Mouse (Mus musculus): ENCODE results near the gene Catsperg2. TPM values are rescaled to one million over a fixed set of nuclear protein-coding genes. Genes with fewer than 3 reads are reported as not detected.
"Not testable (repeated sequence)": the region's sequence is repeated elsewhere in the genome, so short reads cannot be mapped to it uniquely, and the experiment has no call there.

Gene Catsperg2
- 0.22 and 0.37 TPM in 2 replicates for polyA plus RNA-seq (2015; fragmentation: Nextera tagmentation; extraction: Ambion mirVana)

DNA sequence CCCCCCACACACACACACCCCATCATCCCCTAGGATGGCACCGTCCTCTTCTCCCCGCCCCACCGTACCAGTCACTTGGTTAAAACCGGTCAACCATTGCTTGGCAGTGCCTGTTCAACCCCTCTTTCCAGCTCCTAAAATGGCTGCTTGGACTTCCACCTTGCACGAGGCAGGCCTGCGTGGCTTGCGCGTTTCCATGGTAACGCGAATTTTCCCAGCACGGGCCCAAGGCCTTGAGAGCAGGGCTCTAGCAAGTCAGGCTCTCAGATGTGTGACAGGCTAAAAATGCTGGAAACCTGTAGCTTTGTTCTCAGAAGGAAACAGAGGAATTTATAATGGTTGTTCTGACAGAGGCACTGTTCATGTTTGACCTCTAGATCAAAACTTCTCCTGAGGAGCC lies at the start of gene Catsperg2:
TSS of gene Catsperg2 (minus strand) at position 173 of the 400 bp plus-strand sequence.
- not testable (repeated sequence) for ATAC-seq (ENCODE audit: low read depth); H3K4me3 ChIP-seq; H3K27me3 ChIP-seq; H3K9me3 ChIP-seq; H3K27ac ChIP-seq (replicated peaks); H3K4me1 ChIP-seq (replicated peaks); H3K9ac ChIP-seq; H3K36me3 ChIP-seq
- H3K4me2 ChIP-seq = 0 out of 2 replicates have a peak within 1 kb of the TSS, but pooled peaks have one; percentile 11
- WGBS = 62% methylated on average over 11 of the region's 11 CpGs

DNA sequence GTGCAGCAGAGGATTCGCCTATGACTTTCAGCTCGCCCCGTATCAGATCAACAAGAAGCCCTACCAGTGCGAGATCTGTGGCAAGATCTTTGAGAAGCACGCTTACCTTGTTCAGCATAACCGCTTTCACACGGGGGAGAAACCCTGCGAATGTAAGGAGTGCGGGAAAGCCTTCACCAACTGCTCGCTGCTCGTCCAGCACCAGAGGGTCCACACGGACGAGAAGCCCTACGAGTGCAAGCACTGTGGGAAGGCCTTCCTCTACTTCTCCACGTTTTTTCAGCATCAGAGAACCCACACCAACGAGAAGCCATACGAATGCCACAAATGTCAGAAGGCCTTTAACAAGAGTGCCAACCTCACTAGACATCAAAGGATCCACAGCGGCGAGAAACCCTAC lies 49.7 kb upstream of the Catsperg2 start:
- WGBS = 93% methylated on average over 19 of the region's 19 CpGs
- peaks cover 80% of the 10 kb centered on the region for H3K36me3 ChIP-seq
- H3K9ac ChIP-seq = no peak overlapping the region
- no peak overlapping the region for H3K4me2 ChIP-seq
- no peaks in the 10 kb centered on the region for H3K4me1 ChIP-seq (replicated peaks)
- H3K27me3 ChIP-seq = no peaks in the 10 kb centered on the region
- H3K9me3 ChIP-seq = no peaks in the 10 kb centered on the region
- no peak for ATAC-seq (ENCODE audit: low read depth)
- H3K27ac ChIP-seq (replicated peaks) = no peak overlapping the region
- H3K4me3 ChIP-seq = no peak overlapping the region

DNA sequence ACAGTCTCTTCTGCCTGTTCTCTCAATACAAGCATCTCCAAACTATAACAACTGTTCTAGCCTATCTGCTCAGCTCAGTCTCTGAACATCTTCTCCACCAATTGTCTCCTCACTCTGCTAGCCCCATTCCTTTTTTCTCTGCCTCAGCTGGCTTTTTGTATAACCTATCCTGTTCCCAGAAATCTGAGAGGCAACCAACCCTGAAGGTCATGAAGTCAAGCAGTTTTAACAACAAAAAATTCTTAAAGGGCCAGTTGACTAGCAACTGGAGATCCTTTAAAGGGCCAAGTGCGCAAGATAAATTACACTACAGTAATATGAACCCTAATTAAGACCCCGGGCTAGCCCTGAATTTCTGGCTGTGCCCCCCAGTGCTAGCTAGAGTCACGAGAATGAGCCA lies 47.5 kb upstream of the Catsperg2 start:
- 88% methylated on average over 3 of the region's 3 CpGs for WGBS
- H3K4me1 ChIP-seq (replicated peaks) = peaks cover 17% of the 10 kb centered on the region
- H3K4me2 ChIP-seq = no peak overlapping the region
- no peak for ATAC-seq (ENCODE audit: low read depth)
- no peaks in the 10 kb centered on the region for H3K9me3 ChIP-seq
- H3K27ac ChIP-seq (replicated peaks) = no peak overlapping the region
- peaks cover 72% of the 10 kb centered on the region for H3K36me3 ChIP-seq
- H3K9ac ChIP-seq = no peak overlapping the region
- no peak overlapping the region for H3K4me3 ChIP-seq
- no peaks in the 10 kb centered on the region for H3K27me3 ChIP-seq

DNA sequence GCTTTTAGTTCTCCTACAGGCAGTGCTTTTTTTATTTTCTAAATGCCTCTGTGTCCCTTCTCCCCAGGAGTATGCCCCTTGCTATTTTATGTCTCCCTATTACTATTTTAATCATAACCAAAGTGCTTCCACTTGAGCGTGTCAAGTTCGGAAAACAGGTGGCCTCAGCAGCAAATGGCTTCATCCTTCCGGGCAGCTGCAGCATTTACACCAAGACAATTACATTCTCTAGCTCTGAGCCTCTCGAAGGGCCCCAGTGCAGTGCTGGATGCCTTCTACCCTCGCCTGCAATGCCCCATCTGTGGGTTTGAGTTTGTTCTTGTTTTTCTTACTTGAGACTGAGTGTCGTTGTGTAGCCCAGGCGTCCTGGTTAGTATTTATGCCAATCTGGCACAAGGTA lies 46.7 kb upstream of the Catsperg2 start:
- Histone ChIP-seq H3K4me1 (replicated peaks) (peaks cover 22% of the 10 kb centered on the region), H3K27me3 (no peaks in the 10 kb centered on the region), H3K27ac (replicated peaks) (no peak overlapping the region), H3K9me3 (no peaks in the 10 kb centered on the region), H3K36me3 (peaks cover 65% of the 10 kb centered on the region), H3K9ac (no peak overlapping the region), H3K4me3 (no peak overlapping the region), H3K4me2 (no peak overlapping the region)
- 88% methylated on average over 7 of the region's 7 CpGs for WGBS
- no peak for ATAC-seq (ENCODE audit: low read depth)

DNA sequence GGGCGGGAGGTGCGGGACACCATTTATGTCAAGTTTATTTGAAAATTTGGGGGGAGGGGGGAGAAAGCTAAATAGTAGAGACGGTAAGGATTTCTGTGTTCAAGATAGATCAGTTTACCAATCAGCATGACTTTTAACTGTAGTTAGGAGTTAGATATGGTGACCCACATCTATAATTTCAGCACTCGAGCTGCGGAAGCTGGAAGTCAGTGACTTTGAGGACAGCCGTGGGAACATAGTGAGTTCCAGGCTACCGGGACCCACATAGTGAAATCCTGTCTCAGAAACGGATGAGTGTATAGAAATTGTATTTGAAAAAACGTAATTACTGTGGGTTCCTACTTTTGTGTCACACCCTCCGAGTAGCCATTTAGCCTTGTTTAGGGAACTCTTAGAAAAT lies 42.1 kb upstream of the Catsperg2 start:
- 7% methylated on average over 10 of the region's 10 CpGs for whole genome bisulfite sequencing
- Histone ChIP-seq H3K9me3 (no peaks in the 10 kb centered on the region), H3K27me3 (no peaks in the 10 kb centered on the region), H3K36me3 (peaks cover 21% of the 10 kb centered on the region), H3K27ac (replicated peaks) (peak overlapping the region; percentile 82), H3K9ac (peak overlapping the region; percentile 83), H3K4me1 (replicated peaks) (peaks cover 38% of the 10 kb centered on the region), H3K4me3 (peak overlapping the region; percentile 76), H3K4me2 (peak overlapping the region; percentile 77)
- no peak for ATAC-seq (ENCODE audit: low read depth)

DNA sequence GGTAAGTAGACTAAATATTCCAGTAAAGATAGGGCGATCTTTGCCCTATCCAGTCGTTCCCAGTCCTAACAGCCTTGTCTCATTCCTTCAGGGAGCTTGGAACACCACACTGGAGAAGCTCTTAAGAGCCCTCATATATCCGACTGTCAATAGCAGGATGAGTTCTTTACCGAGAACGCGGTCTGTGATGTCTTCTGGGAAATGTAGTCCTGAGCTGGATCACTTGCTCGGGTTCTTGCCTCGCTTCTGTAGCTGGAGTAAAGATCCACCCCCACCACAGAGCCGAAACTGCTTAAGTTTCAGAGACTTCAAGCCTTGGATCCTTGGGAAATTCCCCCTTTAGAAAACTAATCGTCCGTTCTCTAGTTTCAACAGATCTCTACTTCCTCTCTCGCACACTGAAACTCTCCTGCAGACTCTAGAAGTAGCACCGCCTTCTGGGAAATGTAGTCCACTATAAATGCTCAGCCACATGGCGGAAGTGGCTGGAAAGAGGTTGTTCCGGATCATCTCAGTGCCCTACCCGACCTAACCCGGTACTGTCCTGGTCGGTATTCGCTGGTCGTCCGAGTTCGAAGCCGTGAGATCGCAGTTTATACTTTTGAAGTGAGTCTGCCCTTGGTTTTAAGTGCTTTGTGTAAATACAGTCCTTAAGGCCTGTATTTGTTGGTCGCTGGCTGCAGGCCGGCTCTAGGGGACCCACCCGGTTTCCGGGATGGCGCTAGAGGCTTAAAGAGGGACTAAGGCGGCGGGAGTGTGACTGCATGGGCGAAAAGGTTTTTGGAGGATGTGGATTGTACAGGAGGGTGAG lies 41.5 kb upstream of the Catsperg2 start, which contains the start of gene Zfp84:
TSS of gene Zfp84 (plus strand) at position 463 of the 811 bp plus-strand sequence.
- WGBS = under 1% methylated on average over 32 of the region's 32 CpGs

DNA sequence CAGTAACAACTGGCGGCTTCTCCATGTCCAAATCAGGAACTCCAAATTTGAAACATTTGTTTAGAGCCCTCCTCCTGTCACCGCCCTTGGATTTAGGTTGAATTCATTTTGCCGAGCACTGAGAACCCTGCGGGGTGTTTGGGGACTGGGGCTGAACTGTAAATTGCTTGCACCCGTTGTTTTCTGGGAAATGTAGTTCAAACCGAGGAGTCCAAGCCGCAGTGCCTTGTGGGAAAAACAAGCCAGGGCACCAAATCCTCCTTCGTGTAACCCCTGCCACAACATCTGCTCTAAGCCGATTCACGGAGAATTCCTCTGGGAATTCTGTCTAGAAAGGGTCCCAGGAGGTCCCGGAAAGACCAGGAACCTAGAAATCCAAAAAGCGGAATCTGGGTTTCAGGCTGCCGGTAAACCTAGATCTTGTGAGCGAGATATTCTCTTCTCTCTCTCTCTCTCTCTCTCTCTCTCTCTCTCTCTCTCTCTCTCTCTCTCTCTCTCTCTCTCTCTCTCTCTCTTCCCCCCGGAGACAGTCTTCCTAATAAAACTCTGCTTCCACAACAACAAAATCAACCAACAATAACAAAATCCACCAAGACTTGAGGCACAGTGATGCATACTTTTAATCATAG lies 40.3 kb upstream of the Catsperg2 start:
- peaks cover 4% of the 10 kb centered on the region for H3K36me3 ChIP-seq
- WGBS = 2% methylated on average over 15 of the region's 15 CpGs
- peak overlapping the region; percentile 74 for H3K9ac ChIP-seq
- peak overlapping the region; percentile 76 for H3K4me3 ChIP-seq
- H3K9me3 ChIP-seq = no peaks in the 10 kb centered on the region
- peak overlapping the region; percentile 82 for H3K27ac ChIP-seq (replicated peaks)
- peak overlapping the region; percentile 77 for H3K4me2 ChIP-seq
- no peaks in the 10 kb centered on the region for H3K27me3 ChIP-seq
- H3K4me1 ChIP-seq (replicated peaks) = peaks cover 38% of the 10 kb centered on the region
- peak; percentile 47 for ATAC-seq (ENCODE audit: low read depth)

More for the DNA sequence above, 41.5 kb upstream of the Catsperg2 start, which contains the start of gene Zfp84:
- peak within 1 kb of the TSS; percentile 77 for H3K4me2 ChIP-seq
- H3K27me3 ChIP-seq = no peaks in the 10 kb centered on the region
- no peaks in the 10 kb centered on the region for H3K9me3 ChIP-seq
- peak; percentile 94 for ATAC-seq (ENCODE audit: low read depth)
- H3K27ac ChIP-seq (replicated peaks) = peak within 1 kb of the TSS; percentile 82
- peaks cover 38% of the 10 kb centered on the region for H3K4me1 ChIP-seq (replicated peaks)
- H3K36me3 ChIP-seq = peaks cover 14% of the 10 kb centered on the region
- peak within 1 kb of the TSS; percentile 76 for H3K4me3 ChIP-seq
- peak within 1 kb of the TSS; percentile 83 for H3K9ac ChIP-seq

DNA sequence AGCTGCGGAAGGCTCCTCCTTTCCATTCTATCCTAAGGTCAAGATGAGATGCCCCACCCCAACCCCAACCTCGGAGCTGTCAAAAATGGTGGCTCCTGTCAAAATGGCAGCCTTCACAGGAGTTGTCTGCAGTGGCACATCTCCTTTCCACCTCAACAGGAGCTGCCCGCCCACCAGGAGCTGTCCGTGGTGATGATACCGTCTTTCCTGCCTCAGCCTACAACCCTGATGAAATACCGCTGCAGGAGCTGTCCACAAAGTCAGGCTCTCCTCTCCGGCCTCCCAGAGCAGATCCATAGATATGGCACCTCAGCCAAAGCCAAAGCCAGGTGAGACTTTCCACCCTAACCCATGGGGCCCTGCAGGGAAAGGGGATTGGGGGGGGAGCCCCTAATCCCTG lies 37.9 kb upstream of the Catsperg2 start:
- 71% methylated on average over 7 of the region's 7 CpGs for WGBS
- H3K36me3 ChIP-seq = no peaks in the 10 kb centered on the region
- H3K27ac ChIP-seq (replicated peaks) = no peak overlapping the region
- H3K9me3 ChIP-seq = no peaks in the 10 kb centered on the region
- ATAC-seq (ENCODE audit: low read depth) = no peak
- no peak overlapping the region for H3K9ac ChIP-seq
- H3K4me3 ChIP-seq = no peak overlapping the region
- H3K4me1 ChIP-seq (replicated peaks) = peaks cover 25% of the 10 kb centered on the region
- no peak overlapping the region for H3K4me2 ChIP-seq
- H3K27me3 ChIP-seq = no peaks in the 10 kb centered on the region

DNA sequence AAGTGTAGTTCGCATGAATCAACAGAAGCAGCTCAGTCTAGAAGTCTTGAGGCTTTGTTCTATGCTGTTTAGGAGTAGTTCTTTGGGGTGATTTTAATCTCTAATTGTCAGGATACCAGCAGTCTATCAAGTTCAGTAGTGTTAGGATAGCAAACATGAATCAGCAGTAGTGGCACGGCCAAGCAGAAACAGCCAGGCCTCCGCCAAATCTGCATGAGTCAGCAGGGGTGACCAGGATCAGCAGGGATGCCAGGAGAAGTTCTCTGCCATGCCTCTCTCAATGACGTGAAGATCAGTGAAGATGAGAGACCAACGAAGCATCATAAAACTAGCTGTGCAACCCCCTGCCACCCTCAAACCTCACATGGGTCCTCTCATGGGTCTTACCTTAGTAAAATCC lies 33.6 kb upstream of the Catsperg2 start:
- Histone ChIP-seq H3K27ac (replicated peaks) (no peak overlapping the region), H3K4me3 (no peak overlapping the region), H3K36me3 (no peaks in the 10 kb centered on the region), H3K27me3 (no peaks in the 10 kb centered on the region), H3K9ac (no peak overlapping the region), H3K4me2 (no peak overlapping the region), H3K4me1 (replicated peaks) (no peaks in the 10 kb centered on the region), H3K9me3 (no peaks in the 10 kb centered on the region; the same call in 1 of the 2 replicates)
- ATAC-seq (ENCODE audit: low read depth) = no peak
- 83% methylated on average over 5 of the region's 5 CpGs for WGBS

DNA sequence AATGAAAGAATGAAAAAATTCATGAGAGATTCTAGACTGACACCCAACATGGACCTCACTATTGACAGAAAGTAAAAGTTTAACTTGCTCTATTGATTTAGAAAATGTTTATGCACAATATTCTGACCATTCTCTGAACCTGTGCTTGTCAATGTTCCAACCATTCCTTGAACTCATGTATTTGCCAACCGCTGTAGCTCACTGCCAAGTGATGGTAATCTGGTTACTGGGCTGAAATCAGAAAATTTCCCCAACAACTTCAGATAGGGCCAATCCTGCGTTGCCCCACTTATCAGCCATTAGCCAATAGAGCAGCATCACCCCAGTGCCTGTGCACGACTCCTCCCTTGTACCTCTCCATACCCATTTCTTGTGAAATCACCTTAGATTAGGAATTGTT lies 15.4 kb upstream of the Catsperg2 start:
- Histone ChIP-seq H3K9ac (no peak overlapping the region), H3K4me1 (replicated peaks) (no peaks in the 10 kb centered on the region), H3K27me3 (no peaks in the 10 kb centered on the region), H3K27ac (replicated peaks) (no peak overlapping the region), H3K9me3 (no peaks in the 10 kb centered on the region; the same call in 1 of the 2 replicates), H3K4me2 (no peak overlapping the region), H3K36me3 (no peaks in the 10 kb centered on the region), H3K4me3 (no peak overlapping the region)
- WGBS = 82% methylated on average over 3 of the region's 3 CpGs
- ATAC-seq (ENCODE audit: low read depth) = no peak

DNA sequence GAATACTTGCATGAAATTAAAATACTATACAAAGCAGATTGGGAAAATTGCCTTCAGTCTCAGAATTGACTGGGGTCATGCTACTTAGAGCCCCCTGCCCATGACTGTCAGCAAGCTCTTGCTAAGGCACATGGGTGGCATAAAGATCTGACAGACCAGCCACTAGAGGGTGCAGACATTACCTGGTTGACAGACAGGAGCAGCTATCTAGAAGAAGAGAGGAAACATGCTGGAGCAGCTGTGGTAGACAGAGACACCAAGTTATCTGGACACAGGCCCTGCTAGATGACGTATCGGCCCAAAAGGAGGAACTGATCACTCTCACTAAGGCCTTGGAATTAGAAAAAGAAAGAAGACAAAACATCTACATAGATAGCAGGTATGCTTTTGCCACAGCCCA lies 1.2 kb upstream of the Catsperg2 start:
- 90% methylated on average over 2 of the region's 2 CpGs for WGBS
- peaks cover 10% of the 10 kb centered on the region for H3K9me3 ChIP-seq

DNA sequence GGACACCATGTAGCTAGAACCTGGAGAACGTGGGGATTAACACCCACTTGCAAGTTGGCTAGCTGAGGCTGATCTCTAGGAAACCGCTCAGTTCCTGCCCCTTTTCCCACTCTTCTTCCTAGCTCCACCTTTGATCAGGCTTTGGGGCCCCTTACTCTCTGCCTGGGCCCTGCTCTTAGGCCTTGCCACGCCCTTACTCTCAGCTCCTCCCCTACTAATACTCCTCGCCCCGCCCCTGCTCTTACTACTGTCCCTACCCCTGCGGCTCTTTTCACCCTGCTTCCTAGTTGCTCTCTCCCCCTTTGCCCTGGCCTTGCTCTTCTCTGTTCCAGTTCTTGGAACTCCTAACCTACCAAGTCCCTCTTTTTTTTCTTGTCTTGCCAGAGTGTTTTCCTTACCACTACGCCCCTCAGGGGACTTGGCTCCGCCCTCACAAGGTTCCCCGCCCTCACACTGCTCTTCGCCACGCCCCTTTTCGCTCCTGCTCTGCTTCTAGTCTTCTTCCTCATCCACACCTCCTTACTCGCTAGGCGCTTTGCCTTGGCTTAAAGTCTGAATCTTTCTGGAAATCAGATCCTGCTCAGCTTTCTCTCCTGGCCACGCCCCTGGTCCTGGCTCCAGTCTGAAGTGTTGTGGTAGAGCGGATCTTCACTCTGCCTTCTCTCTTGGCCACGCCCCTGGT lies 1.2 kb downstream of the Catsperg2 start:
- WGBS = 38% methylated on average over 17 of the region's 17 CpGs
- H3K9me3 ChIP-seq; H3K27me3 ChIP-seq; ATAC-seq (ENCODE audit: low read depth); H3K4me1 ChIP-seq (replicated peaks); H3K4me3 ChIP-seq; H3K27ac ChIP-seq (replicated peaks); H3K36me3 ChIP-seq; H3K9ac ChIP-seq: not testable (repeated sequence)
- 0 out of 2 replicates have a peak overlapping the region, but pooled peaks have one; percentile 11 for H3K4me2 ChIP-seq

More for the DNA sequence above, 1.2 kb upstream of the Catsperg2 start:
- Histone ChIP-seq H3K4me2 (no peak overlapping the region), H3K36me3 (no peaks in the 10 kb centered on the region), H3K27me3 (no peaks in the 10 kb centered on the region), H3K4me3 (no peak overlapping the region), H3K27ac (replicated peaks) (no peak overlapping the region), H3K4me1 (replicated peaks) (no peaks in the 10 kb centered on the region), H3K9ac (no peak overlapping the region)
- no peak for ATAC-seq (ENCODE audit: low read depth)

Measured in neural tube, embryonic 13.5 days (tissue).